Mouse (Mus musculus) small intestine, adult 2 months (tissue): Measurements from ENCODE around the gene Maml3.

ENCODE experiments used
- CTCF ChIP-seq: fragments of 200-500 bp; IDR thresholded peaks from 2 replicates; pipeline ENCODE4 v1.5.1; 2012; ENCODE audit warnings: low read depth, mild to moderate bottlenecking, control low read depth, inconsistent platforms, low read length, moderate library complexity, mixed read lengths; ENCODE audit not compliant: insufficient replicate concordance, insufficient read length; ENCODE audit errors: extremely low read depth
- POLR2A ChIP-seq: fragments of 200-500 bp; IDR thresholded peaks from 2 replicates; pipeline ENCODE4 v1.6.1; 2012; ENCODE audit warnings: low read depth, mild to moderate bottlenecking, control low read depth, inconsistent platforms, low read length, moderate library complexity

- no peak for TF ChIP-seq CTCF
- no peak for TF ChIP-seq POLR2A
Observed at GRCm38 (mm10) chr3:51977654-51978352, 127.1 kb downstream of the Maml3 start.
